Mouse (Mus musculus): ENCODE data around the gene Rad54l2. TPM values are rescaled to one million over a fixed set of nuclear protein-coding genes. Genes with fewer than 3 reads are reported as not detected.
A peak's percentile ranks its signal among the peaks of the same experiment; 100 is the strongest.

Gene Rad54l2
- polyA plus RNA-seq (2014; fragmentation: Nextera tagmentation; extraction: Ambion mirVana) = 4.0 and 4.5 TPM in 2 replicates

- peak within 1 kb of the TSS; percentile 81 for H3K27ac ChIP-seq (ENCODE audit: low read depth, low read length)
- peak within 1 kb of the TSS; percentile 91 for H3K4me2 ChIP-seq
- ATAC-seq (replicated peaks; ENCODE audit: low FRiP score) = peak; percentile 88
- DNase-seq (ENCODE audit: low spot score) = peak; percentile 90
- H3K4me3 ChIP-seq (ENCODE audit: low read depth, low read length) = peak within 1 kb of the TSS; percentile 98
- no peaks in the 10 kb centered on the region for H3K36me3 ChIP-seq (ENCODE audit: control insufficient read depth, insufficient read depth, low read length)
- no peaks in the 10 kb centered on the region for H3K9me3 ChIP-seq (ENCODE audit: control insufficient read depth, low read length)
- H3K27me3 ChIP-seq (replicated peaks; ENCODE audit: control insufficient read depth, insufficient read depth, low read length) = no peaks in the 10 kb centered on the region
- peak within 1 kb of the TSS; percentile 99 for H3K9ac ChIP-seq (ENCODE audit: low read depth, low read length)
- H3K4me1 ChIP-seq (replicated peaks; ENCODE audit: control insufficient read depth, insufficient read depth, low read length) = peaks cover 10% of the 10 kb centered on the region
- under 1% methylated on average over 49 of the region's 49 CpGs for WGBS
Observed at GRCm38 (mm10) chr9:106788812-106789321, at the start of gene Rad54l2. Rad54l2 (minus strand) TSS chr9:106789194.

GRCm38 (mm10) chr9:106822381-106823104 is 33.5 kb upstream of the Rad54l2 start:
- Histone ChIP-seq H3K36me3 (ENCODE audit: control insufficient read depth, insufficient read depth, low read length) (no peaks in the 10 kb centered on the region), H3K4me2 (peak overlapping the region; percentile 77), H3K9ac (ENCODE audit: low read depth, low read length) (peak overlapping the region; percentile 98), H3K27me3 (replicated peaks; ENCODE audit: control insufficient read depth, insufficient read depth, low read length) (no peaks in the 10 kb centered on the region), H3K4me3 (ENCODE audit: low read depth, low read length) (peak overlapping the region; percentile 99), H3K27ac (ENCODE audit: low read depth, low read length) (peak overlapping the region; percentile 97), H3K9me3 (ENCODE audit: control insufficient read depth, low read length) (no peaks in the 10 kb centered on the region), H3K4me1 (replicated peaks; ENCODE audit: control insufficient read depth, insufficient read depth, low read length) (no peaks in the 10 kb centered on the region)
- DNase-seq (ENCODE audit: low spot score) (peak; percentile 92), ATAC-seq (replicated peaks; ENCODE audit: low FRiP score) (peak; percentile 87)
- 1% methylated on average over 32 of the region's 32 CpGs for WGBS

DNA sequence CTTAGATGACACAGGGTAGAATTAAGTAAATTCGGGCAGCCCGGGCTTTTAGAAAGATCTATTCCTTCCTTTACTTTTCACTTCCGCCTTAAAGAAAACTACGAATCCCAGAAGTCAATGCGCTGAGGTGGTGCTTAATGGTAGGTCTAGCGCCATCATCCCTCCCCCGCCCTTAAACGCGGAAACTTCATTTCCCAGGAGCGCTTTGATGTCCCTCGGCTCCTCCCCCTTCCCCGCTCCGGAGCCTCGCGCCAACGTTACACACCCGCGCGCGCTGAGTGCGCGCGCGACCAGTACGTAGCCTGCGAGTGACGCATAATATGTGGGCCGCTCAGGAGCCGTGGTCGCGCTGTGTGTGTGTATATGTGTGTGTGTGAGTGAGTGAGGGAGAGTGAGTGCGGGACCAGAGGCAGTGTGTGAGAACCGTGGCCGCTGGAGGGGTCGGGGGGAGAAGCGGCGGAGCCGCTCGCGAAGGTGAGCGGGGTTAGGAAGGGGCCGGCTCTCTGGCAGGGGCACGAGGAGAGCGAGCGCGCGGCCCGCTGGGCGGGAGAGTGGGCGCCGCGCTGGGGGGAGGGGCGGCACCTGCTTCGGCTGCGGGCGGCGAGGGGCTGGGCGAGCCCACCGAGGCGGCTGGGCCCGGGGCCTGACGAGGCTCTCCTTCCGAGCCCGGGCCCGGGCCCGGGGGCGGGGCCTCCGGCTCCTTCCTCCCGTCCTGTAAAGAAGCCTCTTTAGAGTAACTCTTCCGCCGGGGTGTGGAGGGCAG is 32.8 kb upstream of the Rad54l2 start, which contains the start of gene Dcaf1:
Dcaf1 (plus strand) TSS at position 257 of the 763 bp plus-strand sequence.
- peak; percentile 94 for ATAC-seq (replicated peaks; ENCODE audit: low FRiP score)
- H3K27me3 ChIP-seq (replicated peaks; ENCODE audit: control insufficient read depth, insufficient read depth, low read length) = no peaks in the 10 kb centered on the region
- WGBS = under 1% methylated on average over 69 of the region's 71 CpGs
- peak within 1 kb of the TSS; percentile 98 for H3K9ac ChIP-seq (ENCODE audit: low read depth, low read length)
- peak within 1 kb of the TSS; percentile 77 for H3K4me2 ChIP-seq
- no peaks in the 10 kb centered on the region for H3K4me1 ChIP-seq (replicated peaks; ENCODE audit: control insufficient read depth, insufficient read depth, low read length)
- DNase-seq (ENCODE audit: low spot score) = peak; percentile 88
- no peaks in the 10 kb centered on the region for H3K9me3 ChIP-seq (ENCODE audit: control insufficient read depth, low read length)
- peak within 1 kb of the TSS; percentile 97 for H3K27ac ChIP-seq (ENCODE audit: low read depth, low read length)
- H3K36me3 ChIP-seq (ENCODE audit: control insufficient read depth, insufficient read depth, low read length) = no peaks in the 10 kb centered on the region
- peak within 1 kb of the TSS; percentile 99 for H3K4me3 ChIP-seq (ENCODE audit: low read depth, low read length)

DNA sequence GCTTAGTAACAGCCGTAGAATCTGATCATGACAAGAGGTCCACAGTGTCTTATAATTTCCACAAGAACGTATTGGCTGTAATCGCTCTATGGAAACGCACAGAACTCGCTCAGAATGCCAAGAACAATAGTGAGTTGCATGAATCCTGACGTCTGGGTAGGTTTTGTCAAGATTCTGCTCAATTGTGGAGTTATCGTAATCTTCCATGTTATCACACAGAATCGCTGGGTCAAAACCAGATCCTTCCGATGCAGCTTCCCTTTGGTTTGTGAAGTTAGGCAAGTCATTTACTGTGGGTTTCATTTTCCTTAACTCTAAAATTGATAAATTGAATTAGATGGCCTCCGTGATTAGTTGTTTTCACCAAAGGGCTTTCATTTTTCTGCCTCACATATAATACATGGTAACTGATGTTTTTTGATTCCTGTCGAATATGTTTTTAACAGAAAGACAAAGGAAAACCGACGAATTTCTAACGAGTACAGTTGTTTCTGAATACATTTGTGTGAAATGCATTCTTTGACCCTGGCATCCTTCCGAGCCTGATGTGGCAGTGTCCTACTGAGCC is 32.1 kb upstream of the Rad54l2 start:
- Histone ChIP-seq H3K4me2 (peak overlapping the region; percentile 69), H3K36me3 (ENCODE audit: control insufficient read depth, insufficient read depth, low read length) (no peaks in the 10 kb centered on the region), H3K9me3 (ENCODE audit: control insufficient read depth, low read length) (no peaks in the 10 kb centered on the region), H3K27ac (ENCODE audit: low read depth, low read length) (no peak overlapping the region), H3K9ac (ENCODE audit: low read depth, low read length) (peak overlapping the region; percentile 57), H3K4me1 (replicated peaks; ENCODE audit: control insufficient read depth, insufficient read depth, low read length) (no peaks in the 10 kb centered on the region), H3K4me3 (ENCODE audit: low read depth, low read length) (peak overlapping the region; percentile 99), H3K27me3 (replicated peaks; ENCODE audit: control insufficient read depth, insufficient read depth, low read length) (no peaks in the 10 kb centered on the region)
- WGBS = 39% methylated on average over 15 of the region's 15 CpGs
- DNase-seq (ENCODE audit: low spot score) (no peak), ATAC-seq (replicated peaks; ENCODE audit: low FRiP score) (no peak)

DNA sequence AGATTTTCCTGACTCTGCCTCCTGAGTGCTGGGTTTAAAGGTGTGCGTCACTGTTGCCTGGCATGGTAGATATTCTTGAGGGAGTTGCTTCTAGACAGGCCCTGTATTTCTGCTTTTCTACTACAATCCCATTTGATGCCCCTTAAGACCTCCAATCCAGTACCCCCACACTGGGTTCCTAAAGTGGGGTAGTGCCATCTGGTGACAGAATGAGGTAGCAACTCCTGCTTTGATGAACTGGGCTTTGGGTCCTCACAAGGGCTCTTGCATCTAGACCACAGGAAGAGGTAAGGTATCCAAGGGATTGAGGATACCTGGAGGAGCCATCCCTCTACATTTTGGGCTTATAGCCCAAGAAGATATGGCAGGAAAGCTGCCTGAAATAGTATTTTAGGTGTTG is 30.2 kb upstream of the Rad54l2 start:
- no peaks in the 10 kb centered on the region for H3K9me3 ChIP-seq (ENCODE audit: control insufficient read depth, low read length)
- H3K36me3 ChIP-seq (ENCODE audit: control insufficient read depth, insufficient read depth, low read length) = no peaks in the 10 kb centered on the region
- ATAC-seq (replicated peaks; ENCODE audit: low FRiP score) (no peak), DNase-seq (ENCODE audit: low spot score) (no peak)
- no peak overlapping the region for H3K4me2 ChIP-seq
- no peaks in the 10 kb centered on the region for H3K27me3 ChIP-seq (replicated peaks; ENCODE audit: control insufficient read depth, insufficient read depth, low read length)
- H3K4me3 ChIP-seq (ENCODE audit: low read depth, low read length) = no peak overlapping the region
- H3K9ac ChIP-seq (ENCODE audit: low read depth, low read length) = no peak overlapping the region
- H3K4me1 ChIP-seq (replicated peaks; ENCODE audit: control insufficient read depth, insufficient read depth, low read length) = no peaks in the 10 kb centered on the region
- 85% methylated on average over 1 of the region's 1 CpGs for WGBS
- H3K27ac ChIP-seq (ENCODE audit: low read depth, low read length) = no peak overlapping the region

- DNase-seq (ENCODE audit: low spot score) = no peak
- Histone ChIP-seq H3K4me1 (replicated peaks; ENCODE audit: control insufficient read depth, insufficient read depth, low read length) (no peaks in the 10 kb centered on the region), H3K27ac (ENCODE audit: low read depth, low read length) (no peak overlapping the region), H3K9ac (ENCODE audit: low read depth, low read length) (no peak overlapping the region), H3K36me3 (ENCODE audit: control insufficient read depth, insufficient read depth, low read length) (no peaks in the 10 kb centered on the region), H3K27me3 (replicated peaks; ENCODE audit: control insufficient read depth, insufficient read depth, low read length) (no peaks in the 10 kb centered on the region), H3K4me3 (ENCODE audit: low read depth, low read length) (no peak overlapping the region), H3K9me3 (ENCODE audit: control insufficient read depth, low read length) (no peaks in the 10 kb centered on the region), H3K4me2 (no peak overlapping the region)
- 72% methylated on average over 6 of the region's 6 CpGs for WGBS
- ATAC-seq (replicated peaks; ENCODE audit: low FRiP score) = no peak
Observed at GRCm38 (mm10) chr9:106818191-106818590, 29.2 kb upstream of the Rad54l2 start.

GRCm38 (mm10) chr9:106806503-106806902 is 17.5 kb upstream of the Rad54l2 start:
- Histone ChIP-seq H3K9me3 (ENCODE audit: control insufficient read depth, low read length) (peaks cover 4% of the 10 kb centered on the region), H3K4me2 (no peak overlapping the region), H3K4me1 (replicated peaks; ENCODE audit: control insufficient read depth, insufficient read depth, low read length) (no peaks in the 10 kb centered on the region), H3K36me3 (ENCODE audit: control insufficient read depth, insufficient read depth, low read length) (no peaks in the 10 kb centered on the region), H3K27me3 (replicated peaks; ENCODE audit: control insufficient read depth, insufficient read depth, low read length) (no peaks in the 10 kb centered on the region), H3K27ac (ENCODE audit: low read depth, low read length) (no peak overlapping the region), H3K9ac (ENCODE audit: low read depth, low read length) (no peak overlapping the region), H3K4me3 (ENCODE audit: low read depth, low read length) (no peak overlapping the region)
- 73% methylated on average over 4 of the region's 4 CpGs for WGBS
- ATAC-seq (replicated peaks; ENCODE audit: low FRiP score) (no peak), DNase-seq (ENCODE audit: low spot score) (no peak)

GRCm38 (mm10) chr9:106790831-106791230 is 1.8 kb upstream of the Rad54l2 start:
- no peak overlapping the region; the same call in 1 of the 2 replicates for H3K9ac ChIP-seq (ENCODE audit: low read depth, low read length)
- 60% methylated on average over 6 of the region's 6 CpGs for WGBS
- H3K36me3 ChIP-seq (ENCODE audit: control insufficient read depth, insufficient read depth, low read length) = no peaks in the 10 kb centered on the region
- ATAC-seq (replicated peaks; ENCODE audit: low FRiP score) = no peak
- DNase-seq (ENCODE audit: low spot score) = no peak
- no peaks in the 10 kb centered on the region for H3K27me3 ChIP-seq (replicated peaks; ENCODE audit: control insufficient read depth, insufficient read depth, low read length)
- peak overlapping the region; percentile 18 for H3K4me2 ChIP-seq
- no peak overlapping the region for H3K27ac ChIP-seq (ENCODE audit: low read depth, low read length)
- peaks cover 10% of the 10 kb centered on the region for H3K4me1 ChIP-seq (replicated peaks; ENCODE audit: control insufficient read depth, insufficient read depth, low read length)
- H3K9me3 ChIP-seq (ENCODE audit: control insufficient read depth, low read length) = no peaks in the 10 kb centered on the region
- H3K4me3 ChIP-seq (ENCODE audit: low read depth, low read length) = no peak overlapping the region
